Mouse (Mus musculus) forebrain, embryonic 16.5 days (tissue): Measurements from ENCODE around the gene Gm11009. TPM values are rescaled to one million over a fixed set of nuclear protein-coding genes. Genes with fewer than 3 reads are reported as not detected.
"Not testable (repeated sequence)": the region's sequence is repeated elsewhere in the genome, so short reads cannot be mapped to it uniquely, and the experiment has no call there.

ENCODE experiments used
- ATAC-seq: fragments of 200-750 bp; cut with Nextera tagmentation; 2 replicates; pipeline ENCODE4 v1.8.0; 2017; ENCODE audit warnings: mild to moderate bottlenecking, moderate library complexity
- H3K27ac ChIP-seq: fragments of 300-500 bp; sonication (generic); 2 replicates; pipeline ENCODE4 v1.5.1; 2014; ENCODE audit warnings: low read length, control low read depth
- H3K27me3 ChIP-seq: fragments of 300-500 bp; sonication (generic); replicated peaks from 2 replicates; pipeline ENCODE4 v1.6.1; 2014; ENCODE audit warnings: low read length; ENCODE audit not compliant: control insufficient read depth, insufficient read depth
- H3K36me3 ChIP-seq: fragments of 300-500 bp; sonication (generic); 2 replicates; pipeline ENCODE4 v1.6.1; 2014; ENCODE audit not compliant: control insufficient read depth, insufficient read depth
- H3K4me1 ChIP-seq: fragments of 300-500 bp; sonication (generic); replicated peaks from 2 replicates; pipeline ENCODE4 v1.6.1; 2014; ENCODE audit warnings: low read length; ENCODE audit not compliant: control insufficient read depth, insufficient read depth
- H3K4me2 ChIP-seq: fragments of 300-500 bp; sonication (generic); 2 replicates; pipeline ENCODE4 v1.6.1; 2014; ENCODE audit warnings: mild to moderate bottlenecking, low read length, control low read depth
- H3K4me3 ChIP-seq: fragments of 300-500 bp; sonication (generic); replicated peaks from 2 replicates; pipeline ENCODE4 v1.5.1; 2014; ENCODE audit warnings: mild to moderate bottlenecking, low read length, control low read depth
- H3K9ac ChIP-seq: fragments of 300-500 bp; sonication (generic); replicated peaks from 2 replicates; pipeline ENCODE4 v1.6.1; 2014; ENCODE audit warnings: low read depth, low read length, control low read depth
- H3K9me3 ChIP-seq: fragments of 300-500 bp; sonication (generic); 2 replicates; pipeline ENCODE4 v1.6.1; 2016; ENCODE audit warnings: low read length; ENCODE audit not compliant: control insufficient read depth
- WGBS: fragments of 180-500 bp; shearing (Covaris S2); extraction: QIAGEN DNeasy Blood & Tissue Kit; methylation state at CpG from one replicate; pipeline ENCODE4 v1.1.7; 2014; 5-methylcytosine and 5-hydroxymethylcytosine counted together
- polyA plus RNA-seq: library from polyadenylated mRNA; unstranded; fragments of >200 nt; fragmentation: Nextera tagmentation; extraction: Ambion mirVana; gene quantifications from 2 replicates; pipeline ENCODE4 v1.2.1, GENCODE M21; 2015

Gm11009 gene
- polyA plus RNA-seq = not detected in 2 replicates

DNA sequence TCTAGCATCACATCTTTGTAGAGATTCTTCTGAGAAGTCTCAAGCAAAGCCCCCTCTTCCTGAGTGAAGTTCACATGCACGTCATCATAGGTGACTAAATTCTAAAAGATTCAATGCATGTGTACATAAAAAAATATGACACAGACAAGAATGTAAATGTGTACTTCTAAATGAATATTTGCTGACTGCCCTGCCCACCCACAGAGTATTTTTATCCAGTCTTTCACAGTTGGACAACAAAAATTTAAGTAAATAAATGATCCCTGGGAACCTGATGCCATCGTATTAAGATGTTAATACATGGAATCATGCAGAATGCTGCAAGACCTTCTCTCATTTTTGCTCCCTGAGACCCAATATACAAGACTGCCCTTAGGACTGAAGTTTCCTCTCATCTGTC lies at the start of gene Gm11009:
TSS of gene Gm11009 (minus strand) at position 101 of the 400 bp plus-strand sequence.
- H3K9me3 ChIP-seq, H3K9ac ChIP-seq, H3K27ac ChIP-seq, ATAC-seq, H3K27me3 ChIP-seq, H3K4me2 ChIP-seq, H3K36me3 ChIP-seq, H3K4me3 ChIP-seq, H3K4me1 ChIP-seq: not testable (repeated sequence)
- no CpG with 5 or more reads among the region's 2 CpGs for WGBS

Other genes starting within 250 kb of the Gm11009 start
- 0.80 and 2.0 TPM in 2 replicates for gene Gm2004, start 169.7 kb downstream of the Gm11009 start, polyA plus RNA-seq
- 7.2 and 16.9 TPM in 2 replicates for gene 2210418O10Rik, start 92.9 kb downstream of the Gm11009 start, polyA plus RNA-seq
- 10.6 and 12.0 TPM in 2 replicates for gene Gm14435, start 104.1 kb upstream of the Gm11009 start, polyA plus RNA-seq
- gene Gm14434, start 167.3 kb upstream of the Gm11009 start, polyA plus RNA-seq = 3.5 and 13.0 TPM in 2 replicates
- not detected in 2 replicates for gene Zfp967, start 201.6 kb upstream of the Gm11009 start, polyA plus RNA-seq